Comparison of ENCODE assay signal across 13 mouse cellular contexts in genomic region chr4:105278161-105278560, GRCm38 (mm10).
"Had no signal": no experiment of that assay in that cellular context is flagged by ENCODE, and none has a peak within 500 bp of the region (broad histone marks: within the 10 kb centered on the region; RNA-seq: fewer than 3 reads in every experiment).

No protein-coding gene starts in this region.

- H3K27me3 ChIP-seq: liver, embryonic 13.5 days; neural tube, embryonic 13.5 days had no signal

- H3K9ac ChIP-seq: liver, embryonic 13.5 days; midbrain, embryonic 12.5 days; neural tube, embryonic 13.5 days had no signal

- H3K4me3 ChIP-seq: left cerebral cortex, adult 2 months; liver, embryonic 13.5 days; midbrain, embryonic 12.5 days; myocyte; neural tube, embryonic 13.5 days had no signal

- H3K36me3 ChIP-seq: liver, embryonic 13.5 days; midbrain, embryonic 12.5 days; neural tube, embryonic 13.5 days had no signal

- DNase-seq: layer of hippocampus, postnatal 36 days; liver, embryonic 13.5 days; lung, adult 2 months; right cerebral cortex, adult 18-20 months; right cerebral cortex, postnatal 25 days; spleen, adult 18-20 months; thymus, adult 18-20 months; thymus, postnatal 36 days had no signal

- H3K27ac ChIP-seq: kidney, postnatal 0 days; left cerebral cortex, adult 2 months; liver, embryonic 13.5 days; midbrain, embryonic 12.5 days; neural tube, embryonic 13.5 days had no signal
